Mouse (Mus musculus): ENCODE measurements around the gene Reg3a. TPM values are rescaled to one million over a fixed set of nuclear protein-coding genes. Genes with fewer than 3 reads are reported as not detected.

The Reg3a gene
- 0.50 and 0.51 TPM in 2 replicates for polyA plus RNA-seq (2012; rRNA removed)

- Histone ChIP-seq H3K27me3 (ENCODE audit: control insufficient read depth, insufficient read depth, low read length) (no peaks in the 10 kb centered on the region), H3K27ac (ENCODE audit: control insufficient read depth, insufficient read depth, low read length) (no peak within 1 kb of the TSS), H3K4me3 (ENCODE audit: control insufficient read depth, insufficient read depth, low read length) (no peak within 1 kb of the TSS), H3K36me3 (ENCODE audit: control insufficient read depth, insufficient read depth, low read length) (no peaks in the 10 kb centered on the region), H3K4me1 (replicated peaks; ENCODE audit: control insufficient read depth, insufficient read depth, low read length) (no peaks in the 10 kb centered on the region)
- no peak for DNase-seq
- TF ChIP-seq POLR2A (IDR thresholded peaks at IDR 0.05; ENCODE audit: control insufficient read depth, extremely low read depth, insufficient read depth, low read length, poor library complexity) (no peak), CTCF (IDR thresholded peaks at IDR 0.05; ENCODE audit: borderline replicate concordance, control insufficient read depth, extremely low read depth, insufficient read depth, low read length, poor library complexity) (no peak)
Measured at GRCm38 (mm10) chr6:78380409-78380808, at the start of gene Reg3a. TSS of gene Reg3a (plus strand) at chr6:78380709.

GRCm38 (mm10) chr6:78331919-78332569, 48.5 kb upstream of the Reg3a start:
- no peak overlapping the region for H3K4me3 ChIP-seq (ENCODE audit: control insufficient read depth, insufficient read depth, low read length)
- no peaks in the 10 kb centered on the region for H3K27me3 ChIP-seq (ENCODE audit: control insufficient read depth, insufficient read depth, low read length)
- H3K36me3 ChIP-seq (ENCODE audit: control insufficient read depth, insufficient read depth, low read length), result no peaks in the 10 kb centered on the region
- no peak overlapping the region for H3K27ac ChIP-seq (ENCODE audit: control insufficient read depth, insufficient read depth, low read length)
- no peak for TF ChIP-seq CTCF (IDR thresholded peaks at IDR 0.05; ENCODE audit: borderline replicate concordance, control insufficient read depth, extremely low read depth, insufficient read depth, low read length, poor library complexity)
- no peak for TF ChIP-seq POLR2A (IDR thresholded peaks at IDR 0.05; ENCODE audit: control insufficient read depth, extremely low read depth, insufficient read depth, low read length, poor library complexity)
- no peak for DNase-seq
- 40% methylated on average over 7 of the region's 7 CpGs for WGBS
- no peaks in the 10 kb centered on the region for H3K4me1 ChIP-seq (replicated peaks; ENCODE audit: control insufficient read depth, insufficient read depth, low read length)

- Histone ChIP-seq H3K4me3 (ENCODE audit: control insufficient read depth, insufficient read depth, low read length) (no peak overlapping the region), H3K27me3 (ENCODE audit: control insufficient read depth, insufficient read depth, low read length) (no peaks in the 10 kb centered on the region), H3K27ac (ENCODE audit: control insufficient read depth, insufficient read depth, low read length) (no peak overlapping the region), H3K36me3 (ENCODE audit: control insufficient read depth, insufficient read depth, low read length) (no peaks in the 10 kb centered on the region), H3K4me1 (replicated peaks; ENCODE audit: control insufficient read depth, insufficient read depth, low read length) (no peaks in the 10 kb centered on the region)
- TF ChIP-seq POLR2A (IDR thresholded peaks at IDR 0.05; ENCODE audit: control insufficient read depth, extremely low read depth, insufficient read depth, low read length, poor library complexity) (no peak), CTCF (IDR thresholded peaks at IDR 0.05; ENCODE audit: borderline replicate concordance, control insufficient read depth, extremely low read depth, insufficient read depth, low read length, poor library complexity) (no peak)
- no peak for DNase-seq
Measured at GRCm38 (mm10) chr6:78340296-78340695, 40.2 kb upstream of the Reg3a start.

- H3K27ac ChIP-seq (ENCODE audit: control insufficient read depth, insufficient read depth, low read length), result no peak overlapping the region
- no peaks in the 10 kb centered on the region for H3K4me1 ChIP-seq (replicated peaks; ENCODE audit: control insufficient read depth, insufficient read depth, low read length)
- H3K36me3 ChIP-seq (ENCODE audit: control insufficient read depth, insufficient read depth, low read length), result no peaks in the 10 kb centered on the region
- 68% methylated on average over 2 of the region's 2 CpGs for WGBS
- no peak overlapping the region for H3K4me3 ChIP-seq (ENCODE audit: control insufficient read depth, insufficient read depth, low read length)
- H3K27me3 ChIP-seq (ENCODE audit: control insufficient read depth, insufficient read depth, low read length), result no peaks in the 10 kb centered on the region
- TF ChIP-seq POLR2A (IDR thresholded peaks at IDR 0.05; ENCODE audit: control insufficient read depth, extremely low read depth, insufficient read depth, low read length, poor library complexity), result no peak
- no peak for TF ChIP-seq CTCF (IDR thresholded peaks at IDR 0.05; ENCODE audit: borderline replicate concordance, control insufficient read depth, extremely low read depth, insufficient read depth, low read length, poor library complexity)
- DNase-seq, result no peak
Measured at GRCm38 (mm10) chr6:78341689-78342088, 38.8 kb upstream of the Reg3a start.

- no peak overlapping the region for H3K4me3 ChIP-seq (ENCODE audit: control insufficient read depth, insufficient read depth, low read length)
- no peaks in the 10 kb centered on the region for H3K27me3 ChIP-seq (ENCODE audit: control insufficient read depth, insufficient read depth, low read length)
- no peak for DNase-seq
- no peak overlapping the region for H3K27ac ChIP-seq (ENCODE audit: control insufficient read depth, insufficient read depth, low read length)
- WGBS, result 53% methylated on average over 2 of the region's 2 CpGs
- H3K4me1 ChIP-seq (replicated peaks; ENCODE audit: control insufficient read depth, insufficient read depth, low read length), result no peaks in the 10 kb centered on the region
- TF ChIP-seq CTCF (IDR thresholded peaks at IDR 0.05; ENCODE audit: borderline replicate concordance, control insufficient read depth, extremely low read depth, insufficient read depth, low read length, poor library complexity), result no peak
- no peak for TF ChIP-seq POLR2A (IDR thresholded peaks at IDR 0.05; ENCODE audit: control insufficient read depth, extremely low read depth, insufficient read depth, low read length, poor library complexity)
- no peaks in the 10 kb centered on the region for H3K36me3 ChIP-seq (ENCODE audit: control insufficient read depth, insufficient read depth, low read length)
Measured at GRCm38 (mm10) chr6:78361971-78362563, 18.4 kb upstream of the Reg3a start.

- DNase-seq, result no peak
- Histone ChIP-seq H3K36me3 (ENCODE audit: control insufficient read depth, insufficient read depth, low read length) (no peaks in the 10 kb centered on the region), H3K4me1 (replicated peaks; ENCODE audit: control insufficient read depth, insufficient read depth, low read length) (no peaks in the 10 kb centered on the region), H3K27me3 (ENCODE audit: control insufficient read depth, insufficient read depth, low read length) (no peaks in the 10 kb centered on the region), H3K27ac (ENCODE audit: control insufficient read depth, insufficient read depth, low read length) (no peak within 1 kb of the TSS), H3K4me3 (ENCODE audit: control insufficient read depth, insufficient read depth, low read length) (no peak within 1 kb of the TSS)
- TF ChIP-seq POLR2A (IDR thresholded peaks at IDR 0.05; ENCODE audit: control insufficient read depth, extremely low read depth, insufficient read depth, low read length, poor library complexity), result no peak
- TF ChIP-seq CTCF (IDR thresholded peaks at IDR 0.05; ENCODE audit: borderline replicate concordance, control insufficient read depth, extremely low read depth, insufficient read depth, low read length, poor library complexity), result no peak
- WGBS, result 95% methylated on average over 2 of the region's 2 CpGs
Measured at GRCm38 (mm10) chr6:78370357-78370756, 10.2 kb upstream of the Reg3a start, which contains the start of gene Reg3b. TSS of gene Reg3b (plus strand) at chr6:78370657.
